Mouse (Mus musculus) forebrain, postnatal 0 days (tissue): Measurements from ENCODE around the gene Mast4. TPM values are rescaled to one million over a fixed set of nuclear protein-coding genes. Genes with fewer than 3 reads are reported as not detected.

Experiments used
- ATAC-seq: fragments of 200-750 bp; cut with Nextera tagmentation; 2 replicates; pipeline ENCODE4 v1.8.0; 2017; ENCODE audit warnings: mild to moderate bottlenecking, moderate library complexity
- DNase-seq: peaks from one replicate; pipeline ENCODE4 v3.0.0-alpha.2; 2015
- H3K27ac ChIP-seq: fragments of 300-500 bp; sonication (generic); 2 replicates; pipeline ENCODE4 v1.5.1; 2014; ENCODE audit warnings: low read depth, mild to moderate bottlenecking, antibody characterized with exemption, low read length, moderate library complexity, mixed read lengths
- H3K27me3 ChIP-seq: fragments of 300-500 bp; sonication (generic); 2 replicates; pipeline ENCODE4 v1.6.1; 2014; ENCODE audit warnings: mild to moderate bottlenecking, low read length, mixed read lengths; ENCODE audit not compliant: insufficient read depth
- H3K36me3 ChIP-seq: fragments of 300-500 bp; sonication (generic); 2 replicates; pipeline ENCODE4 v1.6.1; 2014; ENCODE audit warnings: mild to moderate bottlenecking, moderate library complexity; ENCODE audit not compliant: insufficient read depth
- H3K4me1 ChIP-seq: fragments of 300-500 bp; sonication (generic); 2 replicates; pipeline ENCODE4 v1.6.1; 2014; ENCODE audit warnings: antibody characterized with exemption; ENCODE audit not compliant: insufficient read depth
- H3K4me2 ChIP-seq: fragments of 300-500 bp; sonication (generic); 2 replicates; pipeline ENCODE4 v1.6.1; 2014; ENCODE audit warnings: low read depth, mild to moderate bottlenecking, moderate library complexity
- H3K4me3 ChIP-seq: fragments of 300-500 bp; sonication (generic); 2 replicates; pipeline ENCODE4 v1.5.1; 2014; ENCODE audit warnings: low read depth, low read length, mixed read lengths
- H3K9ac ChIP-seq: fragments of 300-500 bp; sonication (generic); 2 replicates; pipeline ENCODE4 v1.6.1; 2014; ENCODE audit warnings: mild to moderate bottlenecking
- H3K9me3 ChIP-seq: fragments of 300-500 bp; sonication (generic); 2 replicates; pipeline ENCODE4 v1.6.1; 2016; ENCODE audit warnings: low read length
- CTCF ChIP-seq: sonication (generic); IDR thresholded peaks from 2 replicates; pipeline ENCODE4 v1.5.1; 2016; ENCODE audit warnings: antibody characterized with exemption, control low read depth, low read depth
- WGBS: fragments of 180-500 bp; shearing (Covaris S2); extraction: QIAGEN DNeasy Blood & Tissue Kit; methylation state at CpG from one replicate; pipeline ENCODE4 v1.1.7; 2014; 5-methylcytosine and 5-hydroxymethylcytosine counted together
- polyA plus RNA-seq: library from polyadenylated mRNA; unstranded; fragments of >200 nt; fragmentation: Nextera tagmentation; extraction: Ambion mirVana; gene quantifications from 2 replicates; pipeline ENCODE4 v1.2.1, GENCODE M21; 2015
- total RNA-seq: library from RNA; depleted of rRNA; stranded (reverse); fragments of >200 nt; gene quantifications from 2 replicates; pipeline ENCODE4 v1.2.3, GENCODE M21; 2014

The Mast4 gene
- total and polyA plus RNA-seq, 2 experiments from 2014 or later = 17.2 to 40.1 TPM

DNA sequence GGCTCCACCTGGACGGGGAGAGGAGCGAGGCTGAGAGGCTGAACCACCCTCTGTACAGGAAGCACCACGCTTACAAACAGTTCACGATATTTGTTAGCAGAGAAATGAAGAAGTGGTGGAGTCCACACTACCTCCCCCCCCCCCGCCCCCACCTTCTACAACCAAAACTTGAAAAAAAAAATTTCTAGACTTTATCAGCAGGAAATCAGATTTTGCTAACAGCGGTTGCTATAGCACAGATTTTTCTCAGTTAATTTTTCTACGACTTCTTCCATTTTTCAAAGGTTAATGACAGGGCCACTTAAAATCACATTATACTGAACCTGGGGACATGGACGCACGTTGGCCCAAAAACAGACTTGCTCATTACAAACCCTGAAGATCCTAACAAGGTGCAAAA lies 572.9 kb downstream of the Mast4 start:
- H3K9ac ChIP-seq = no peak overlapping the region
- H3K4me1 ChIP-seq = no peaks in the 10 kb centered on the region
- 86% methylated on average over 9 of the region's 9 CpGs for WGBS
- peaks cover 14% of the 10 kb centered on the region; the same call in 1 of the 2 replicates for H3K36me3 ChIP-seq
- no peaks in the 10 kb centered on the region for H3K9me3 ChIP-seq
- DNase-seq (no peak), ATAC-seq (no peak)
- TF ChIP-seq CTCF = no peak
- no peaks in the 10 kb centered on the region for H3K27me3 ChIP-seq
- no peak overlapping the region for H3K27ac ChIP-seq
- no peak overlapping the region for H3K4me3 ChIP-seq
- no peak overlapping the region for H3K4me2 ChIP-seq

GRCm38 (mm10) chr13:102758021-102758420 lies 576.3 kb downstream of the Mast4 start:
- no peak overlapping the region for H3K9ac ChIP-seq
- H3K4me2 ChIP-seq = no peak overlapping the region
- H3K36me3 ChIP-seq = peaks cover 14% of the 10 kb centered on the region; the same call in 1 of the 2 replicates
- H3K27me3 ChIP-seq = no peaks in the 10 kb centered on the region
- no peak for TF ChIP-seq CTCF
- 90% methylated on average over 6 of the region's 6 CpGs for WGBS
- no peaks in the 10 kb centered on the region for H3K9me3 ChIP-seq
- ATAC-seq (no peak), DNase-seq (no peak)
- no peaks in the 10 kb centered on the region for H3K4me1 ChIP-seq
- H3K27ac ChIP-seq = no peak overlapping the region
- no peak overlapping the region for H3K4me3 ChIP-seq

DNA sequence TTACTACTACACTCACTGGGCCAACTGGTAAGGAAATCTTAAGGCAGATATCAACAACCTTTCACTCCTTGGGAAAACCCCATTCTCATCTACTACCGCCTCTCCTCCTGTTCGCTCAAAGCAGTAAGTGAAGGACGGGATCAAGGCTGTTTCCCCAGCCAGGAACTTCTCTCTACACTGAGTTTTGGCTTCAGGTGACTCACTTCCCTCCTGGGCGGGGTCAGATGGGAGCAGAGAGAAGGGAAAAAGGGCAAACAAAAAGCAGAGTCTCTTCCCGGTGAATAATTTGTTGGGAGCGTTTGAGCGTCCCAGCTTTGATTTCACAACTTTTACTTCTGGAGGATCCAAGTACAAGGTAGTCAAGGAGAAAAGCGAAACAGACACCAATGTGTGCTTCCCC lies 578.2 kb downstream of the Mast4 start:
- DNase-seq (no peak), ATAC-seq (no peak)
- no peaks in the 10 kb centered on the region for H3K9me3 ChIP-seq
- H3K36me3 ChIP-seq = peaks cover 14% of the 10 kb centered on the region; the same call in 1 of the 2 replicates
- no peak for TF ChIP-seq CTCF
- no peak overlapping the region for H3K27ac ChIP-seq
- H3K4me3 ChIP-seq = no peak overlapping the region
- H3K27me3 ChIP-seq = no peaks in the 10 kb centered on the region
- H3K4me1 ChIP-seq = no peaks in the 10 kb centered on the region
- no peak overlapping the region for H3K4me2 ChIP-seq
- 94% methylated on average over 8 of the region's 8 CpGs for WGBS
- H3K9ac ChIP-seq = no peak overlapping the region

GRCm38 (mm10) chr13:102755124-102755523 lies 579.2 kb downstream of the Mast4 start:
- no peaks in the 10 kb centered on the region for H3K4me1 ChIP-seq
- DNase-seq (no peak), ATAC-seq (no peak)
- no peak overlapping the region for H3K9ac ChIP-seq
- H3K27ac ChIP-seq = no peak overlapping the region
- H3K27me3 ChIP-seq = no peaks in the 10 kb centered on the region
- H3K36me3 ChIP-seq = peaks cover 9% of the 10 kb centered on the region; the same call in 1 of the 2 replicates
- H3K9me3 ChIP-seq = no peaks in the 10 kb centered on the region
- TF ChIP-seq CTCF = no peak
- H3K4me3 ChIP-seq = no peak overlapping the region
- 96% methylated on average over 8 of the region's 8 CpGs for WGBS
- no peak overlapping the region for H3K4me2 ChIP-seq

GRCm38 (mm10) chr13:102753714-102754556 lies 580.4 kb downstream of the Mast4 start:
- Histone ChIP-seq H3K9me3 (no peaks in the 10 kb centered on the region), H3K4me3 (no peak overlapping the region), H3K27ac (no peak overlapping the region), H3K36me3 (peaks cover 9% of the 10 kb centered on the region; the same call in 1 of the 2 replicates), H3K4me2 (no peak overlapping the region), H3K27me3 (no peaks in the 10 kb centered on the region), H3K4me1 (no peaks in the 10 kb centered on the region), H3K9ac (no peak overlapping the region)
- no peak for DNase-seq
- no peak for TF ChIP-seq CTCF
- 84% methylated on average over 19 of the region's 19 CpGs for WGBS
- no peak for ATAC-seq

GRCm38 (mm10) chr13:102749891-102750290 lies 584.4 kb downstream of the Mast4 start:
- WGBS = 84% methylated on average over 10 of the region's 10 CpGs
- ATAC-seq = no peak

DNA sequence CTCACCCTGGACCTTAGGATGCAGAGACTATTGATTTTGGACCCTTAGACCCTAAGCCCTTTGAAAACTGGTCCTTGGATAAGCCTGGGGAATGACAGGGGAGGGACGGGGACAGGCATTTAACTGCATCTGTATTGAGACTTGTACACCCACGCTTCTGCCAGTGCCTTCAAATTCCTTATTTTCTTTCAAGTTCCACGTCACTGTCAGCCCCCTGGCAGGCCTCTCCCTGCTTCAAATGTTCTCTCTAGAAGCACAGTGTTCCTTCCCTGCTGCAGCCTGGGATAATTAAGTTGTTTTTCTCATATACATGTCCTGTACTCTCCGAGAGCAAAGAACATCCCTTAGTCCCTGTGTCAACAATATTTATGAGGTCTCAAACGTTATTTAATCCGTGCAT lies 585.1 kb downstream of the Mast4 start:
- Histone ChIP-seq H3K36me3 (no peaks in the 10 kb centered on the region; the same call in 1 of the 2 replicates), H3K9me3 (no peaks in the 10 kb centered on the region), H3K27me3 (no peaks in the 10 kb centered on the region), H3K4me3 (no peak overlapping the region), H3K9ac (no peak overlapping the region), H3K27ac (no peak overlapping the region), H3K4me2 (no peak overlapping the region), H3K4me1 (no peaks in the 10 kb centered on the region)
- ATAC-seq (no peak), DNase-seq (no peak)
- TF ChIP-seq CTCF = no peak
- 59% methylated on average over 6 of the region's 6 CpGs for WGBS

More at GRCm38 (mm10) chr13:102749891-102750290, 584.4 kb downstream of the Mast4 start:
- no peaks in the 10 kb centered on the region; the same call in 1 of the 2 replicates for H3K36me3 ChIP-seq
- no peak for DNase-seq
- no peak overlapping the region for H3K9ac ChIP-seq
- H3K27ac ChIP-seq = no peak overlapping the region
- no peaks in the 10 kb centered on the region for H3K9me3 ChIP-seq
- H3K4me3 ChIP-seq = no peak overlapping the region
- H3K4me1 ChIP-seq = no peaks in the 10 kb centered on the region
- no peak for TF ChIP-seq CTCF
- H3K4me2 ChIP-seq = no peak overlapping the region
- no peaks in the 10 kb centered on the region for H3K27me3 ChIP-seq
